Mouse (Mus musculus): ENCODE results near the gene F8.
"Not testable (repeated sequence)": the region's sequence is repeated elsewhere in the genome, so short reads cannot be mapped to it uniquely, and the experiment has no call there.

The F8 gene

GRCm38 (mm10) chrX:75382195-75382771 is at the start of gene F8, which contains the start of gene Fundc2:
F8 (minus strand) TSS chrX:75382615.
Fundc2 (plus strand) TSS chrX:75382399.
- peak; percentile 89 for DNase-seq

- DNase-seq, result peak; percentile 92
Observed at GRCm38 (mm10) chrX:75415936-75416785, 33.7 kb upstream of the F8 start, which contains the start of the genes Cmc4, Mtcp1 and Brcc3. Cmc4 (minus strand) TSS chrX:75416584. Mtcp1 (minus strand) TSS chrX:75416588. Brcc3 (plus strand) TSS chrX:75416628.

- no peak for DNase-seq
Observed at GRCm38 (mm10) chrX:75409711-75410110, 27.3 kb upstream of the F8 start.

GRCm38 (mm10) chrX:75403350-75403749 is 20.9 kb upstream of the F8 start:
- DNase-seq, result no peak

GRCm38 (mm10) chrX:75402668-75403067 is 20.3 kb upstream of the F8 start:
- DNase-seq, result peak; percentile 4

- DNase-seq, result no peak
Observed at GRCm38 (mm10) chrX:75399471-75399870, 17.1 kb upstream of the F8 start.

GRCm38 (mm10) chrX:75381699-75382098 is 716 bp downstream of the F8 start:
- DNase-seq, result no peak

GRCm38 (mm10) chrX:75381176-75381575 is 1.2 kb downstream of the F8 start:
- no peak for DNase-seq

- no peak for DNase-seq
Observed at GRCm38 (mm10) chrX:75376815-75377214, 5.6 kb downstream of the F8 start.

GRCm38 (mm10) chrX:75372666-75373425 is 9.6 kb downstream of the F8 start:
- peak; percentile 41 for DNase-seq

- DNase-seq, result peak; percentile 3
Observed at GRCm38 (mm10) chrX:75370197-75370596, 12.2 kb downstream of the F8 start.

GRCm38 (mm10) chrX:75323556-75323955 is 58.9 kb downstream of the F8 start:
- no peak for DNase-seq

GRCm38 (mm10) chrX:75271676-75272075 is 110.7 kb downstream of the F8 start:
- DNase-seq, result peak; percentile 1

- DNase-seq, result not testable (repeated sequence)
Observed at GRCm38 (mm10) chrX:75233603-75234376, 148.6 kb downstream of the F8 start.

- DNase-seq, result no peak
Observed at GRCm38 (mm10) chrX:75231456-75231855, 151.0 kb downstream of the F8 start.

- DNase-seq, result no peak
Observed at GRCm38 (mm10) chrX:75163670-75164069, 218.7 kb downstream of the F8 start, which contains the start of gene Smim9. Smim9 (minus strand) TSS chrX:75163770.

GRCm38 (mm10) chrX:75155576-75156243 is 226.7 kb downstream of the F8 start:
- peak; percentile 40 for DNase-seq

- no peak for DNase-seq
Observed at GRCm38 (mm10) chrX:75152249-75152648, 230.2 kb downstream of the F8 start.

- no peak for DNase-seq
Observed at GRCm38 (mm10) chrX:75150304-75150703, 232.1 kb downstream of the F8 start.

- no peak for DNase-seq
Observed at GRCm38 (mm10) chrX:75148414-75148813, 234.0 kb downstream of the F8 start.

- peak; percentile 12 for DNase-seq
Observed at GRCm38 (mm10) chrX:75143124-75143555, 239.3 kb downstream of the F8 start.

GRCm38 (mm10) chrX:75138182-75138581 is 244.2 kb downstream of the F8 start:
- DNase-seq, result no peak
